Mouse (Mus musculus) liver, postnatal 0 days (tissue): Measurements from ENCODE around the gene Nos1. TPM values are rescaled to one million over a fixed set of nuclear protein-coding genes. Genes with fewer than 3 reads are reported as not detected.

Experiments
- ATAC-seq: fragments of 200-750 bp; cut with Nextera tagmentation; 2 replicates; pipeline ENCODE4 v1.8.0; 2017; ENCODE audit warnings: mild to moderate bottlenecking, moderate library complexity
- DNase-seq: peaks from one replicate; pipeline ENCODE4 v3.0.0-alpha.2; 2016
- H3K27ac ChIP-seq: fragments of 300-500 bp; sonication (generic); 2 replicates; pipeline ENCODE4 v1.5.1; 2014; ENCODE audit warnings: antibody characterized with exemption, moderate library complexity, mild to moderate bottlenecking, low read depth
- H3K27me3 ChIP-seq: fragments of 300-500 bp; sonication (generic); 2 replicates; pipeline ENCODE4 v1.6.1; 2014; ENCODE audit warnings: low read length, control low read depth, mixed read lengths; ENCODE audit not compliant: insufficient read depth
- H3K36me3 ChIP-seq: fragments of 300-500 bp; sonication (generic); replicated peaks from 2 replicates; pipeline ENCODE4 v1.6.1; 2014; ENCODE audit warnings: mild to moderate bottlenecking, control low read depth, low read length, moderate library complexity, mixed read lengths; ENCODE audit not compliant: insufficient read depth
- H3K4me1 ChIP-seq: fragments of 300-500 bp; sonication (generic); 2 replicates; pipeline ENCODE4 v1.6.1; 2014; ENCODE audit warnings: antibody characterized with exemption, mild to moderate bottlenecking, control low read depth; ENCODE audit not compliant: insufficient read depth
- H3K4me2 ChIP-seq: fragments of 300-500 bp; sonication (generic); 2 replicates; pipeline ENCODE4 v1.6.1; 2014; ENCODE audit warnings: low read depth, mild to moderate bottlenecking, low read length, moderate library complexity, mixed read lengths
- H3K4me3 ChIP-seq: fragments of 300-500 bp; sonication (generic); 2 replicates; pipeline ENCODE4 v1.5.1; 2014; ENCODE audit warnings: low read depth, low read length
- H3K9ac ChIP-seq: fragments of 300-500 bp; sonication (generic); replicated peaks from 2 replicates; pipeline ENCODE4 v1.6.1; 2014; ENCODE audit warnings: mild to moderate bottlenecking, moderate library complexity
- H3K9me3 ChIP-seq: fragments of 300-500 bp; sonication (generic); 2 replicates; pipeline ENCODE4 v1.6.1; 2016; ENCODE audit warnings: mild to moderate bottlenecking, control low read depth, low read length, mixed read lengths
- CTCF ChIP-seq: sonication (generic); IDR thresholded peaks from 2 replicates; pipeline ENCODE4 v1.5.1; 2016; ENCODE audit warnings: antibody characterized with exemption, low read depth
- EP300 ChIP-seq: IDR thresholded peaks from 2 replicates; pipeline ENCODE4 v1.6.1; 2016; ENCODE audit warnings: antibody characterized with exemption, low read depth, mild to moderate bottlenecking
- WGBS: fragments of 180-500 bp; shearing (Covaris S2); extraction: QIAGEN DNeasy Blood & Tissue Kit; methylation state at CpG from one replicate; pipeline ENCODE4 v1.1.7; 2014; ENCODE audit not compliant: insufficient replicate concordance; 5-methylcytosine and 5-hydroxymethylcytosine counted together
- polyA plus RNA-seq: library from polyadenylated mRNA; unstranded; fragments of >200 nt; fragmentation: Nextera tagmentation; extraction: Ambion mirVana; gene quantifications from 2 replicates; pipeline ENCODE4 v1.2.1, GENCODE M21; 2015

Nos1 gene
- polyA plus RNA-seq, 1 experiment from 2014 or later: not detected

- no peaks in the 10 kb centered on the region for H3K9me3 ChIP-seq
- ATAC-seq: no peak
- no peak overlapping the region for H3K9ac ChIP-seq
- no peak for TF ChIP-seq EP300
- WGBS: 68% methylated on average over 6 of the region's 6 CpGs
- no peaks in the 10 kb centered on the region for H3K27me3 ChIP-seq
- DNase-seq: no peak
- H3K4me3 ChIP-seq: no peak overlapping the region
- no peak overlapping the region for H3K27ac ChIP-seq
- H3K36me3 ChIP-seq: no peaks in the 10 kb centered on the region
- no peak overlapping the region for H3K4me2 ChIP-seq
- H3K4me1 ChIP-seq: no peaks in the 10 kb centered on the region
Observed at GRCm38 (mm10) chr5:117827366-117827765, 46.5 kb downstream of the Nos1 start.

- no peak overlapping the region for H3K4me2 ChIP-seq
- no peak for TF ChIP-seq EP300
- peak; percentile 86 for TF ChIP-seq CTCF
- no peak overlapping the region for H3K4me3 ChIP-seq
- H3K27me3 ChIP-seq: peaks cover 13% of the 10 kb centered on the region
- H3K9ac ChIP-seq: no peak overlapping the region
- no peak overlapping the region for H3K27ac ChIP-seq
- peak; percentile 71 for DNase-seq
- H3K4me1 ChIP-seq: no peaks in the 10 kb centered on the region
- 9% methylated on average over 5 of the region's 5 CpGs for WGBS
- no peak for ATAC-seq
- H3K36me3 ChIP-seq: no peaks in the 10 kb centered on the region
- H3K9me3 ChIP-seq: no peaks in the 10 kb centered on the region
Observed at GRCm38 (mm10) chr5:117836930-117837329, 56.1 kb downstream of the Nos1 start.

- no peak overlapping the region for H3K4me2 ChIP-seq
- no peaks in the 10 kb centered on the region for H3K9me3 ChIP-seq
- H3K36me3 ChIP-seq: no peaks in the 10 kb centered on the region
- H3K4me1 ChIP-seq: no peaks in the 10 kb centered on the region
- no peak for TF ChIP-seq EP300
- no peak for TF ChIP-seq CTCF
- no peak overlapping the region for H3K27ac ChIP-seq
- 33% methylated on average over 9 of the region's 9 CpGs for WGBS
- ATAC-seq (no peak), DNase-seq (no peak)
- H3K27me3 ChIP-seq: peaks cover 21% of the 10 kb centered on the region
- H3K4me3 ChIP-seq: no peak overlapping the region
- no peak overlapping the region for H3K9ac ChIP-seq
Observed at GRCm38 (mm10) chr5:117837731-117838130, 56.9 kb downstream of the Nos1 start.

- TF ChIP-seq EP300: no peak
- no peak for TF ChIP-seq CTCF
- H3K9ac ChIP-seq: no peak overlapping the region
- H3K36me3 ChIP-seq: no peaks in the 10 kb centered on the region
- no peak overlapping the region for H3K4me2 ChIP-seq
- H3K4me1 ChIP-seq: no peaks in the 10 kb centered on the region
- DNase-seq (no peak), ATAC-seq (no peak)
- peaks cover 35% of the 10 kb centered on the region for H3K27me3 ChIP-seq
- no peak overlapping the region for H3K4me3 ChIP-seq
- 55% methylated on average over 7 of the region's 7 CpGs for WGBS
- no peak overlapping the region for H3K27ac ChIP-seq
- H3K9me3 ChIP-seq: no peaks in the 10 kb centered on the region
Observed at GRCm38 (mm10) chr5:117839501-117839900, 58.7 kb downstream of the Nos1 start.

GRCm38 (mm10) chr5:117840203-117840602 lies 59.4 kb downstream of the Nos1 start:
- H3K27ac ChIP-seq: no peak overlapping the region
- H3K36me3 ChIP-seq: no peaks in the 10 kb centered on the region
- ATAC-seq: no peak
- no peaks in the 10 kb centered on the region for H3K9me3 ChIP-seq
- no peak for TF ChIP-seq CTCF
- no peak for TF ChIP-seq EP300
- no peaks in the 10 kb centered on the region for H3K4me1 ChIP-seq
- no peak for DNase-seq
- no peak overlapping the region for H3K9ac ChIP-seq
- H3K4me3 ChIP-seq: no peak overlapping the region
- H3K4me2 ChIP-seq: no peak overlapping the region
- peaks cover 35% of the 10 kb centered on the region for H3K27me3 ChIP-seq
- 48% methylated on average over 9 of the region's 9 CpGs for WGBS

GRCm38 (mm10) chr5:117840988-117841387 lies 60.2 kb downstream of the Nos1 start:
- Histone ChIP-seq H3K4me1 (no peaks in the 10 kb centered on the region), H3K9me3 (no peaks in the 10 kb centered on the region), H3K27me3 (peaks cover 35% of the 10 kb centered on the region), H3K9ac (no peak overlapping the region), H3K27ac (no peak overlapping the region), H3K36me3 (no peaks in the 10 kb centered on the region), H3K4me3 (no peak overlapping the region), H3K4me2 (no peak overlapping the region)
- TF ChIP-seq CTCF (no peak), EP300 (no peak)
- WGBS: 28% methylated on average over 5 of the region's 5 CpGs
- DNase-seq (no peak), ATAC-seq (no peak)
